Mouse (Mus musculus): ENCODE measurements around the gene Gbx2. TPM values are rescaled to one million over a fixed set of nuclear protein-coding genes. Genes with fewer than 3 reads are reported as not detected.

The Gbx2 gene
- polyA plus RNA-seq, 1 experiment from 2014 or later, result 1.6 TPM

- H3K9me3 ChIP-seq (ENCODE audit: control insufficient read depth, low read length), result no peaks in the 10 kb centered on the region
- H3K27ac ChIP-seq (replicated peaks; ENCODE audit: low read depth, low read length), result no peak overlapping the region
- DNase-seq (ENCODE audit: low spot score), result peak; percentile 48
- H3K27me3 ChIP-seq (ENCODE audit: control insufficient read depth, insufficient read depth, low read length), result peaks cover 64% of the 10 kb centered on the region
- peaks cover 14% of the 10 kb centered on the region for H3K4me1 ChIP-seq (ENCODE audit: control insufficient read depth, insufficient read depth, low read length)
- H3K4me2 ChIP-seq (ENCODE audit: low read depth, severe bottlenecking), result no peak overlapping the region
- 10% methylated on average over 15 of the region's 15 CpGs for WGBS
- no peak for ATAC-seq (ENCODE audit: insufficient number of reproducible peaks, low FRiP score, low TSS enrichment, low read depth)
- H3K9ac ChIP-seq (ENCODE audit: low read length), result no peak overlapping the region
- H3K4me3 ChIP-seq (ENCODE audit: low read depth, low read length), result no peak overlapping the region
- no peaks in the 10 kb centered on the region for H3K36me3 ChIP-seq (ENCODE audit: control insufficient read depth, insufficient read depth, low read length)
Measured at GRCm38 (mm10) chr1:89940961-89941524, 10.1 kb upstream of the Gbx2 start.

GRCm38 (mm10) chr1:89939981-89940726 is 9.2 kb upstream of the Gbx2 start:
- DNase-seq (ENCODE audit: low spot score) (peak; percentile 98), ATAC-seq (ENCODE audit: insufficient number of reproducible peaks, low FRiP score, low TSS enrichment, low read depth) (peak; percentile 55; the same call in 1 of the 2 replicates)
- H3K9ac ChIP-seq (ENCODE audit: low read length), result no peak overlapping the region
- H3K27me3 ChIP-seq (ENCODE audit: control insufficient read depth, insufficient read depth, low read length), result peaks cover 69% of the 10 kb centered on the region
- no peak overlapping the region for H3K4me3 ChIP-seq (ENCODE audit: low read depth, low read length)
- H3K4me1 ChIP-seq (ENCODE audit: control insufficient read depth, insufficient read depth, low read length), result peaks cover 22% of the 10 kb centered on the region
- WGBS, result 3% methylated on average over 31 of the region's 34 CpGs
- no peak overlapping the region for H3K27ac ChIP-seq (replicated peaks; ENCODE audit: low read depth, low read length)
- peak overlapping the region; percentile 25; the same call in 1 of the 2 replicates for H3K4me2 ChIP-seq (ENCODE audit: low read depth, severe bottlenecking)
- no peaks in the 10 kb centered on the region for H3K9me3 ChIP-seq (ENCODE audit: control insufficient read depth, low read length)
- no peaks in the 10 kb centered on the region for H3K36me3 ChIP-seq (ENCODE audit: control insufficient read depth, insufficient read depth, low read length)

DNA sequence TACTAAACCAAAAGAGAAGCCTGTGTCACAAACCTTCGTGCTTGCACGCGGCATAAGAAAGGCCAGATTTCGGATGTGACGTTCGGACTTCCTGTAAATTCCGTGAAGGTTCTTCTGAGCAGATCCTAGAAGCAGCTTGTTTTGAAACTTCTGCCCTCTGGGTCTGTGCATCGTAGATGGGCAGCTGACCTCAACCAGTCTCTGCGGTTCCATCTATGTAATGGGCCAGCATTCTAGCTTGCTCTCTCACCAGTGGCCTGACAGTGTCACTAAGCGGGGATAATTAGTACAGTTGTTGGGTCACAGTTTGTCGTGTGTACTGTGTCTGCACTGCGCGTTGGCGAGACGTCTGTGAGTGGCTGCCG is 8.6 kb upstream of the Gbx2 start:
- Histone ChIP-seq H3K36me3 (ENCODE audit: control insufficient read depth, insufficient read depth, low read length) (no peaks in the 10 kb centered on the region), H3K9me3 (ENCODE audit: control insufficient read depth, low read length) (no peaks in the 10 kb centered on the region), H3K4me1 (ENCODE audit: control insufficient read depth, insufficient read depth, low read length) (peaks cover 24% of the 10 kb centered on the region), H3K4me2 (ENCODE audit: low read depth, severe bottlenecking) (no peak overlapping the region), H3K27ac (replicated peaks; ENCODE audit: low read depth, low read length) (no peak overlapping the region), H3K4me3 (ENCODE audit: low read depth, low read length) (no peak overlapping the region), H3K27me3 (ENCODE audit: control insufficient read depth, insufficient read depth, low read length) (peaks cover 74% of the 10 kb centered on the region), H3K9ac (ENCODE audit: low read length) (no peak overlapping the region)
- ATAC-seq (ENCODE audit: insufficient number of reproducible peaks, low FRiP score, low TSS enrichment, low read depth) (no peak), DNase-seq (ENCODE audit: low spot score) (no peak)
- 32% methylated on average over 16 of the region's 16 CpGs for WGBS

DNA sequence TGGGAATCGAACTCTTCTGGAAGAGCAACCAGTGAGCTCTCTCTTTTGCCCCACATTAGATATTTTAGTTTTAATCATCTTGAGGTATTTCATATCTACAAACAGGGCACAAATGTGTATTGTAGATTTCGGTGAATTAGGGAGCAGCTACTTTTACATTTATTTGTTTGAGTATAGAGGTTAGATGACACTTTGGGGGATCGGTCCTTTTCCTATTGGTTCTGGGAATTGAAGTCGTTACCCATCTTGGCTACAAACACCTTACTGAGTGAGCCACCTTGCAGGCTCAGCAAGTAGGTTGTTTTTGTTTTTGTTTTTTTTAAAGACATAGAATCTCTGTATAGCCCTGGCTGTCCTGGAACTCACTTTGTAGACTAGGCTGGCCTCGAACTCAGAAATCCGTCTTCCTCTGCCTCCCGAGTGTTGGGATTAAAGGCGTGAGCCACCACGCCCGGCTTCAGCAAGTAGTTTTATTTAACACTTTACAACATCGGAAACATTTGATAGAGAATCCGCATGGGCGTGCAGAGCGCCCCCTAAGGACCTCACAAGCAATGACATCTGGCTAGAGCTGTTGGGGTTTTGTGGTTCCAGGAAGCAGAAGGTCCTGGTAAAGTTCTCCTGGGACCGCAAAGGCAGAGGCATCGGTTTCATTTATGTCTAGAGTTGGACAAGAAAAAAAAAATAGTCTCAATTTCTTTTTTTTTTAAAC is 8.1 kb upstream of the Gbx2 start:
- no peaks in the 10 kb centered on the region for H3K9me3 ChIP-seq (ENCODE audit: control insufficient read depth, low read length)
- peaks cover 24% of the 10 kb centered on the region for H3K4me1 ChIP-seq (ENCODE audit: control insufficient read depth, insufficient read depth, low read length)

DNA sequence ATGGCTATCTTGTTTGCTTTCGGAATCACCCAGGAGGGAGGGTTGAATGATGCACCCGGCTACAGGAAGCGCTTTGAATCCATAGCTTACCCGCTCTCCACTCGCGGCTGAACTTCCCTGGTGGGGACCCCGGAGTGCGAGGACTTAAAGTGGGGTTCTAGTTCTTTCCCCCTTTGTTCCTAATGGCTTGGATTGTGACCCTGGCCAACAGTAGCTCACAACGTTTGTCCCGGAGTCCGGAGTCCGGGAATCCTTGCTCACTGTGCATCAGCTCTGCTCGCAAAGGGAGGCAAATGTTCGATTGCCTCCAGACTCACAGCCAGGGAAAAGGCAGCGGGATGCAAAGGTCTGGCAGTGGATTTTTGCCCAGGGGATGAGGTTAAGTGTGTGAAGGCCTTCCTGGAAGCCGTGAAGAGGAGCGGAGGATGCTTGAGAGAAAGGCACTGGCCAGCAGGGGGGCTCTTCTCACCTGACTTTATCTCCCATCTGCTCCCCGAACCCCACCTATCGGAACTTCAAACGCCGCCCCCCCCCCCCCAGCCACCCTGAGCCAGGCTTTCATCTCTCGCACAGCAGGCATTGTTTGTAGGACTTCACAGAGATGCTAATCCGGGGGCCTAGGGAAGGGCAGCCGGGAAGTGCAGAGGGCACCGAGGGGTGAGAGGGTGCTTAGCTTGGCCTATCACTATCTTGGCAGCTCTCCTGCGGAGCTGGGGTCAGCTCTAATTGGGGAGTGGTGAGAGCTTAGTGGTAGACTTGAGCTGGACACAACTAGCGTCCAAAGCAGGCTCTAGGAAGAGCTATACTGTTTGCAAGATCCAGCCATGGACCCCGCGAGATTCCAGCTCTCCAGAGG is 4.7 kb upstream of the Gbx2 start:
- H3K9me3 ChIP-seq (ENCODE audit: control insufficient read depth, low read length), result no peaks in the 10 kb centered on the region; the same call in 1 of the 2 replicates
- WGBS, result under 1% methylated on average over 29 of the region's 29 CpGs
- peaks cover 85% of the 10 kb centered on the region for H3K27me3 ChIP-seq (ENCODE audit: control insufficient read depth, insufficient read depth, low read length)
- H3K4me3 ChIP-seq (ENCODE audit: low read depth, low read length), result no peak overlapping the region
- H3K27ac ChIP-seq (replicated peaks; ENCODE audit: low read depth, low read length), result no peak overlapping the region
- H3K4me2 ChIP-seq (ENCODE audit: low read depth, severe bottlenecking), result no peak overlapping the region
- ATAC-seq (ENCODE audit: insufficient number of reproducible peaks, low FRiP score, low TSS enrichment, low read depth), result no peak
- H3K9ac ChIP-seq (ENCODE audit: low read length), result no peak overlapping the region
- H3K4me1 ChIP-seq (ENCODE audit: control insufficient read depth, insufficient read depth, low read length), result peaks cover 26% of the 10 kb centered on the region
- DNase-seq (ENCODE audit: low spot score), result peak; percentile 52
- H3K36me3 ChIP-seq (ENCODE audit: control insufficient read depth, insufficient read depth, low read length), result no peaks in the 10 kb centered on the region

More for the DNA sequence above, 8.1 kb upstream of the Gbx2 start:
- DNase-seq (ENCODE audit: low spot score), result no peak
- Histone ChIP-seq H3K27ac (replicated peaks; ENCODE audit: low read depth, low read length) (no peak overlapping the region), H3K4me2 (ENCODE audit: low read depth, severe bottlenecking) (no peak overlapping the region), H3K4me3 (ENCODE audit: low read depth, low read length) (no peak overlapping the region), H3K9ac (ENCODE audit: low read length) (no peak overlapping the region), H3K36me3 (ENCODE audit: control insufficient read depth, insufficient read depth, low read length) (no peaks in the 10 kb centered on the region), H3K27me3 (ENCODE audit: control insufficient read depth, insufficient read depth, low read length) (peaks cover 74% of the 10 kb centered on the region)
- 31% methylated on average over 16 of the region's 16 CpGs for WGBS
- ATAC-seq (ENCODE audit: insufficient number of reproducible peaks, low FRiP score, low TSS enrichment, low read depth), result no peak

GRCm38 (mm10) chr1:89934316-89935260 is 3.6 kb upstream of the Gbx2 start:
- Histone ChIP-seq H3K27ac (replicated peaks; ENCODE audit: low read depth, low read length) (no peak overlapping the region), H3K9ac (ENCODE audit: low read length) (no peak overlapping the region), H3K4me2 (ENCODE audit: low read depth, severe bottlenecking) (no peak overlapping the region), H3K36me3 (ENCODE audit: control insufficient read depth, insufficient read depth, low read length) (no peaks in the 10 kb centered on the region), H3K9me3 (ENCODE audit: control insufficient read depth, low read length) (no peaks in the 10 kb centered on the region; the same call in 1 of the 2 replicates), H3K4me1 (ENCODE audit: control insufficient read depth, insufficient read depth, low read length) (peaks cover 32% of the 10 kb centered on the region), H3K4me3 (ENCODE audit: low read depth, low read length) (no peak overlapping the region), H3K27me3 (ENCODE audit: control insufficient read depth, insufficient read depth, low read length) (peaks cover 86% of the 10 kb centered on the region)
- WGBS, result 2% methylated on average over 19 of the region's 19 CpGs
- ATAC-seq (ENCODE audit: insufficient number of reproducible peaks, low FRiP score, low TSS enrichment, low read depth), result no peak
- DNase-seq (ENCODE audit: low spot score), result no peak

DNA sequence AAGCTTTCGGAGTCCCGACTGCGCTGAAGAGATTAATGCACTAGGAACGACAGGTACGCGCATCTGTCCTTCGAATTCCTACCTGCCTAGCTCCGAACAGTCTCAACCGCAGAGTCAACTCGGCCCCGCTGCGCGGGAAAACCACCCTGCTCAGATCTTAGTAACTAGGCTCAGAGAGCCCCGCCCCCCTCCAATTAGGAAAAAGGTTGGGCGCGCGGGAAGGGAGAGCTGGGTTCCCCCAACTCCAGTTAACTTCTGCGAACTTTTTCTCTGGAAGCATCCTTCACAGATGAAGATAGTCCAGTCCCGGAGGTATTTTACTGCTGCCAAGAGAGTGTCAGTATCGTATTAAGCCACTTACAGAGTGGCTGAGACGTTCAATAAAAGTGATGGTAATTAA is 2.8 kb upstream of the Gbx2 start:
- no peak overlapping the region for H3K27ac ChIP-seq (replicated peaks; ENCODE audit: low read depth, low read length)
- no peaks in the 10 kb centered on the region; the same call in 1 of the 2 replicates for H3K9me3 ChIP-seq (ENCODE audit: control insufficient read depth, low read length)
- H3K4me3 ChIP-seq (ENCODE audit: low read depth, low read length), result no peak overlapping the region
- H3K36me3 ChIP-seq (ENCODE audit: control insufficient read depth, insufficient read depth, low read length), result no peaks in the 10 kb centered on the region
- no peak overlapping the region for H3K9ac ChIP-seq (ENCODE audit: low read length)
- DNase-seq (ENCODE audit: low spot score) (peak; percentile 62), ATAC-seq (ENCODE audit: insufficient number of reproducible peaks, low FRiP score, low TSS enrichment, low read depth) (no peak)
- H3K27me3 ChIP-seq (ENCODE audit: control insufficient read depth, insufficient read depth, low read length), result peaks cover 88% of the 10 kb centered on the region
- 0% methylated on average over 21 of the region's 21 CpGs for WGBS
- no peak overlapping the region for H3K4me2 ChIP-seq (ENCODE audit: low read depth, severe bottlenecking)
- H3K4me1 ChIP-seq (ENCODE audit: control insufficient read depth, insufficient read depth, low read length), result peaks cover 32% of the 10 kb centered on the region
